Mouse (Mus musculus) layer of hippocampus, postnatal 25 days (tissue): ENCODE measurements at regions not wholly inside any gene's neighbourhood (a gene's known extent, or its start where the extent isn't known, plus 50 kb on each side); places are given as distances from the start of the nearest gene placed in this dataset.

Experiments
- DNase-seq, 2 experiments: peaks; one replicate each; pipeline ENCODE4 v3.0.0; 2022; ENCODE audit warnings: mixed read lengths in 2 of 2, low spot score in 1 of 2; ENCODE audit errors: extremely low spot score in 1 of 2

DNA sequence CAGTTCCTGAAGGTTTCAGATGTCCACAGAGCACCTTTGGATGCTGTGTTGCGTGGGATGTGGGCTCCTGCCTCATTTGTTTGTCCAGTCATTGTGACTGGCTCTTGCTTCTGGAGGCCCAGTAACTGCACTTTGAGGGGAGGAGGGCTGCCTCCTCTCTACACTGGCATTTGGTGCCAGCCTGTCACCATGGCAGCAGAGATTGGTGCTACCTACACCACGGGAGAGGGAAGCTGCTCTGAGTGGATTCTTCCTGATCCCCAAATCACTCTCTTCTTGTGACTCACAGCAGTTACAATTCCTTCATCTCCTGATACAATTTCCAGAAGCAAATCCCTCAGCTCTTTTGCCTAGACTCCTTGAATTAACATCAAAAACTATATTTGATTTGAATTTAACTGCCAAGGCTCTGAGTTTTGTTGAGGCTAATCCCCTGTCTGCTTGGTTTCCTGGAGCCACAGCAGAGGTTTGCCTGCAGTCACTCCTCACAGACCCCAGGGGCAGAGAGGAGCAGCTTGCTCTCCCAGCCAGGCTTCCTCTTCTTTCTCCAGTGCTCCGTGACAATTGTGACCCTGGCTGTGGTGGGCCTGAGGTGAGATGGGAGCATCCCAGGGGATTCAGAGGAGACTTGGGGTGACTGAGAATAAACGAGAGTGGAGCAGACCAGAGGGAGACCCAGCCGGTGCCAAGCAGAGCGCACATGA lies 145.7 kb downstream of the Tpra1 start:
- DNase-seq: no peak

DNA sequence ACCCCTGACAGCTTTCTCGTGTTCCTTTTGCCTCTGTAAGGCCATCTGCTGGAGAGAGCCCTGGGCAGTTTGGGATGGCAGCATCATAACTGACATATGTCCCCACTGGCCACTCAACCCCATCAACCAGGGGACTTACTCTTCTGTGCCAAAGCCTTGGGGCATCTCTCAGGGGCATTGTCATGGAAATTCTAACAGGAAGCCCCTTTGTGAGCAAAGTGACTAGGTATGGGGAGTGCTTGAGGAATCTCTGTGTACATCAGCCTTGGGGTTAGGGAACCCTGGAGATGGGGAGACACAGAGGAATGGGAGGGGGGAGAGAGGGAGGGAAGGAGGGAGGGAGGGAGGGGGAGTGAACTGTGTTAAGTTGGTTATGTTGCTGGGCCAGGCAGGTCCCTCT lies 147.2 kb downstream of the Tpra1 start:
- no peak for DNase-seq

GRCm38 (mm10) chr6:89050575-89051270 lies 148.7 kb downstream of the Tpra1 start:
- DNase-seq: no peak

DNA sequence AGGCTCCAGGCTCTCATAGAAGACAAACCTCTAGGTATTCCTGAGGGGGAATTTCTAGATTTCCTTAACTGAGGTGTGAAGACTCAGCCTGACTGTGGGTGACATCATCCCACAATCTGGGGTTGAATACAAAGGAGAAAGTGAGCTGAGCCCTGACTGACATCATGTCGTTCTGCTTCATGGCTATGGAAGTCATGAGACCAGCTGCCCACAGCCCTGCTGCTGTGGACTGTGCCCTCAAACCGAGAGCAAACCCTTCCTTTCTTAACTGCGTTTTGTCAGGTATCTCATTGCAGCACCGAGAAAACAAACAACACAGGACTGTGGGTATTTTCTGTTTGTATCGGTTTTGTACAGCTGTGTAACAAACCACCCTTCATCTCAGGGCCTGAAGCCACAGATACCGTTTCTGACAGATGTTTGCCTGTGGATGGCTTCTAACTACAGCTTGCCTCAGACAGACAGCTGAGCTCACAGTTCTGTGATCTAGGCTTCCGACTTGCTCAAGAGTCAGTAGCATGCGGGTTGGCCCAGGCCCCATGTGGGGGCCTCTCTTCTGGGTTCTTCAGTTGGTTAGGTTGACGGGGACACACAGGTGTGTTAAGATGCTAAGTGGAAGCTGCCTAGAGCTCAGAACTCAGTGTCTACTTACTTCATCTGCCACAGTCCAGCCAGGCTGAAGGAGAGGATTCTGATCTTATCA lies 150.9 kb downstream of the Tpra1 start:
- no peak for DNase-seq

DNA sequence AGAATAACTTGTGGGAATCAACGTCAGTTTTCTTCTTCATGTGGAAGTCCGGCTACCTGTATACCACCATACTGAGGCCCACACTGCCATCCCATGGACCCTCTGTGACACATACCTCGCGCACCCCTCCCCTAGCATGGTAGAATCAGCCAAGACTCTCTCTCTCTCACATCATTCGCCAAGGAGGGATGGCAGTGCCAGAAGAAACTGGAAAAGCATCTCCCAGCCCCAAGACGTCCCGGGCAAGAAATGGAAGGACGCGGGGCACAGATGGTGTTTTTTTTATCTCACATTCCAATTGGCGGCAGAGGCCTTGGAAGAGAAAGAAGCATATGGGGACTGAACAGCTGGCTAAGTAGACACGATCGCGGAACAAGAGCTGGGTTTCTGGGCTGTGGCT lies 152.0 kb downstream of the Tpra1 start:
- no peak for DNase-seq

DNA sequence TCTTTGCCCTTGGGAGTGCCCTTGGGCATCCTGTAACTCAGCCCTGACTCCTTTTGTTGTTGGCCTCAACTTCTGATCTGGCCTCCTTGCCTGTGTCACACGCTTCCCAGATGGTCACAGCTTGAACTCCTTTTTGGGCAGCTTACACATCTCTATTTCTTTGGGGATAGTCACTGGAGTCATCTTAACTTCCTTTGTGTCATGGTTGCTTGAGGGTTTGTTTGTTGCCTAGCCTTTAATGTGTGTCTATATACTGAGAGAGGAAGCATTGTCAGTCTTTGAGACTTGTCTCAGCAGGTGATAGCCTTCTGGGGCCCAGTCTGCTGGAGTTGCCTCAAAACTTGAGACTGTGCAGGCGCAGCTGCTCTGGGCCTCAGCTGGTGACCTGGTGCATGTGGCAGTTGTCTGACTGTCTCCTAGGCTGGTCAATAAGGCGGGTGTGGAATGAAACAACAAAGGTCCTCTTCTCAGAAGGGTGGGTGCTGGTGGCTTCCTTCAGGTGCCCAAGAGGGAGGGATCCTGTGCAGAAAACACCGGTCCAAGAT lies 157.5 kb downstream of the Tpra1 start:
- DNase-seq: no peak

DNA sequence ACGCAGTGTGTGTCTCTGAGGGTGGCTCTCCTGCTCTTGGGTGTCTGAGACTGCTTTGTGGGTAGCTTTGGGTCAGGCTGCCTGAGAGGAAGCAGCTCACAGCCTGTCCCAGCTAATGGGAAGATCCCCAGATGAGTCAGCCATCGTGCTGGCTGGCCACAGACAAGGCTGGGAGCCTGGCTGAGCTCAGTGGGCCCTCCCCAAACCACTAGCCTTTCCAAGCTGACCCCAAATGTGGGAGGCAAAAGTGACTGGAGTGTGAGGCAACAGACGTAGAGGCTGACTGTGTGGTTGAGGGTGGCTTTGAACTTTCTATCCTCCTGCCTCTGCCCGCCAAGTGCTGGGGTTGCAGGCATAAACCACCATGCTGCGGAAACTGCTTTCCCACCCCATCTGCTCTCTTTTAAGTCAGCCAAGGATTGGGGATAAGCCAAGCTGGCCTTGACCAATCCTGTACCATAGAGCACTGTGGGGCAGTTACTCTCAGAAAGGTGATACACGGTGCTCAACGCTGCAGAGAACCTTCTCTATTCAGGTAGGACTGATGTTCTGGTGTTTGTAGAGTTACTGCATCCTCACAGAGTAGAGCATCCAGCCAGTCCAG lies 163.0 kb downstream of the Tpra1 start:
- no peak for DNase-seq

DNA sequence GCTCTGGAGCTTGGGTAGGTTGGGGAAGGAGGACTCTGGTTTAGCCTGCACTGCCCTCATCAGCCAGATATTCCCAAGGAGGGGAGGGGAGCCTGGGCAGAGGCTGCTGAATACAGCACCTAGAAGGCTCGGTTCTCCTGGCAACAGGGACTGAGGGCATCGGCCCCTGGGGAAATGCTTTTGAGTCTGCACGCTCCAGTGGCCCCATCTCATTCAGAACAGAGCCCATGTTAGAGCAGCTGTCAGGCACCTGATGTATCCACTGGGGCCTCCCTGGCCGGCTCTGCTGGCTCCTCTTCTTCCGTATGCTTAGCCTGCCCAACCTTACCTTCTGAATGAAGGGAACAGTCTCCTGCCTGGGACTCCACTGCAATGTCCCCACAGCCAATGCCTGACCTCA lies 164.5 kb downstream of the Tpra1 start:
- DNase-seq: no peak

- DNase-seq: no peak
Observed at GRCm38 (mm10) chr6:89068286-89068685, 166.2 kb downstream of the Tpra1 start.

DNA sequence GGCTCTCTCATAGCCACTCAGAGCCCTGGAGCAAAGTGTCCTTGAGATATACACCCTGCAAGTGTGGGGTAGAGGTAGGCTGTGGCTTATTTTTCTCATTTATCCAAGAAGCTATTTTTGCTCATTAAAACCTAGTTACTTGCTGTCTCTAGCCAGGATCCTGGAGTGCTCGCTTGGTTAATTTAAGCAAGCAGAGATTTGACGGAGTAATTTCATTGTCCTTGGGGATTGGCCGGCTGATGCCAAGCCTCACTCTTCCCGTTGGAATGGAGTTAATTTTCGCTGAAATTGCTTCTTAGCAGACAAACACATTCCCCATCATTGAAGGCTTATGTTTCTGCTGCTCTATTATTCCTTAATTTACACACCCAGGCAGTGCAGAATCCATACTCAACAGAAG lies 167.1 kb downstream of the Tpra1 start:
- DNase-seq: no peak

DNA sequence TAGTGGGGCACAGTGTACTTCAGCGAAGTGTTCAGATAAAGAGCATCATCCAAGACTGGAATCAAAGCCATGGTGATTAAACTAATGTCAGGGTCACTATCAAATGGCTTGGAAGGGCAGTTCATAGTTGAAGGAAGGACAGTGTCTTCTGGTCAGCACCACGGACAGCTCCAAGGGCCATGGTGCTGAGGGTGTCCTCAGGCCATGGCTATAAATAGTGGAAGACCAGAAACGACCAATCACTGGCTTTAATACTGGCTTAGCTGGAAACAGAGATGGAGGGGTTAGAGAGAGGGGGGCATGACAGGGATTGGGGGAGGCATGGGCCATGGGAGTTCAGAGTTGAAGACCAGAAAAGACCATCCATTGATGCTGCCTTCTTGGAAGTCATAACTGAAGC lies 168.0 kb downstream of the Tpra1 start:
- DNase-seq: no peak

DNA sequence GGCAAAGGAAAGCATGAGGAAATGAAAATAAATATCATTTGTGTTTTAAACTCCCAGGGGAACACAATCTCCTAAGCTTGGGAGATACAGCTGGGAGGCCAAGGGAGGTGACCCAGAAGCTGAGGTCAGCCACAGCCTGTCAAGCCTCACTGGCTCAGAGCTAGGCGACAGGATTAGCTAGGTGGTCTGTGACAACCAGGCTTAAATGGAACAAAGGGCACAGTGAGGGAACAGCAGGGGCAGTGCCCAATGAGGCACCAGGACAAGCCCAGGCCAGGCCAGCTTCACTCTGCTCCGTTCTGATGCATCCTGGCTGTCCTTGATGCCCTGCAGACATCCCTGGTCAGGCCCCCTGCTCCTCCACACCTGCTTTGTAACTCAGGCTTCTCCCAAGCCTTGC lies 169.7 kb downstream of the Tpra1 start:
- no peak for DNase-seq

GRCm38 (mm10) chr6:89072569-89072968 lies 170.5 kb downstream of the Tpra1 start:
- no peak for DNase-seq

DNA sequence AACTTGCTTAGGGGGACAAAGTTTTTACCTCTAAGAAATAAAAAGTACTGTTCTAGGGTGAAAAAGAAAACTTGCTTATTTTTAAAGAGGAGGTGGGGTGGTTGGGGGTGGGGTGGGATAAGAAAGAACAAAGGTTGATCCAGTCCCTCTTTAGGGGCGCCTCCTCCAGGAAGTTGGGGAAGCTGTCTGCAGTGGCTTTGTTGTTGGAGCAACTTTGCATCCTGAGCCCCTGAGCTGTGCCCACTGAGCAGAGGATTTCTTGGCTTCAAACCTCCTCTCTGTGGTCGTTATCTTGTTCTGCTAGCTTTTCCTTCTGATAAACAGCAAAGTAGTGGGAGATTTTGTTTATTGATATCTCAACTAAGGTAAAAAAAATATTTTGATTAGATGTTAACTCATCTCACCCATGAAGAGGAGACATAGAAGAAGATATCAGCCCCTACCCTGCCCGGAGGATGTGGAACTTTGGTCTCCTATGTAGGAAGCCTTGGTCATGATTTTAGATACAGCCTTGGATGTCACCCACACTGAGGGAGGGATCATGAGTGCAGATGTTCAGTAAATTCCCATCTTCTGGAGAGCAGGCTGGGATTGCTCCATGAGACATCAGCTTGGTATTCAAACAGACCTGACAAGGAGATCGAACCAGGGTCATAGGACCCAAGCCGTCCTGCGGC lies 179.7 kb downstream of the Tpra1 start:
- DNase-seq: no peak

- no peak for DNase-seq
Observed at GRCm38 (mm10) chr6:89084437-89084836, 182.4 kb downstream of the Tpra1 start.

DNA sequence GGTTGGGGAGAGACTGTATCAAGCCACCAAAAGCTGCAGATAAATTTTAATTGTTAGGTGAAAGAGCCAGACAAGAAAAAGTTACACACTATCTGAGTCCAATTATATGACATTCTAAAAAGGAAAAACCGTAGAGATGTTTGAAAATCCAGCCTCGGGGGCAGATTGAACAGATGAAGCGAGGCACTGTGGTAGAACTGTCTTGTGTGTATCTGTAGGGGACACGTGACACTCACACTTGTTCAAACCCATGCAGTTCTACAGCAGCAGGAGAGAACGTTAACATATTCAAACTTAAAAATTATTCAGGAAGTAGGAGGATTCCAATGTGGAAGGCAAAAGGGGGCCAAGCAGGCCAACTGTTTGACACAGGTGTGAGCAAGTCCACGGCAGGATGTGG lies 183.1 kb downstream of the Tpra1 start:
- no peak for DNase-seq

- DNase-seq: no peak
Observed at GRCm38 (mm10) chr6:89087620-89088019, 185.6 kb downstream of the Tpra1 start.

DNA sequence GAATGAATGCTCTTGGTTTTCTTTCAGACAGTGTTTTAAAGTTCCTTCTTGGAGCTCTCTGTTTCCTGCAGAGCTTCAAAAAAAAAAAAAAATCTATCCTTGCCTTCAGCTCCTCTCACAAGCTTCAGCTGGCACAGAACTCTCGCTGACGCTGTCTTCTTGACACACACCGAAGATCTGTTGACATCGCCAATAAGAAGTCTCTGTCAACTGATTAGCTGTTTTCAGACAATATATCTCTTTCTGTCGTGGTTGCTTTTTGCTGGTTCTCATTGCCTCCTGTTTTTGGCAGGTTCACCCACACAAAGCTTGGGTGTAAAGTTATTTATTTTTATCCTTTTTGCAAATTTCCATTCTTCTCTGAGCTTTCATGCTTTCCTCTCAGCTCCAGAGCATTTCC lies 188.0 kb downstream of the Tpra1 start:
- DNase-seq: no peak

DNA sequence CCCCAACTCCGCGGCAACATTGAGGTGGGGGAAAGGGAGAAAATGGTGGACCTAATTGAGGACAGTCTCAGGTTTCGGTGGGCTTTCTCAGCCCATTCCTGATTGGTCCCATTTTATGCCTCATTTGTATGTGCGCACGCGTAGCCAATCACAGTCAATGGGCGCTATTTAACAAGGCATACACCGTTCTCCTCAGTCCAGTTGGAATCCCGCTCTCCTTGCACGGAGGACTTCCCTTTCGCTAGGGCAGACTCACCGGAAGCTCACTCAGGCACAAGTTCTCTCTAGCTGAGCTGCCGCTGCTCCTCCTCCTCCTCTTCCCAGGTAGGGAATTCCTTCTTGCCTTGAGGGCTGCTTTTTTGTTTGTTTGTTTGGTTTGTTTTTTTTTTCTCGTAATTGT lies 193.9 kb downstream of the Tpra1 start:
- no peak for DNase-seq

GRCm38 (mm10) chr6:89097531-89097930 lies 195.5 kb downstream of the Tpra1 start:
- no peak for DNase-seq

DNA sequence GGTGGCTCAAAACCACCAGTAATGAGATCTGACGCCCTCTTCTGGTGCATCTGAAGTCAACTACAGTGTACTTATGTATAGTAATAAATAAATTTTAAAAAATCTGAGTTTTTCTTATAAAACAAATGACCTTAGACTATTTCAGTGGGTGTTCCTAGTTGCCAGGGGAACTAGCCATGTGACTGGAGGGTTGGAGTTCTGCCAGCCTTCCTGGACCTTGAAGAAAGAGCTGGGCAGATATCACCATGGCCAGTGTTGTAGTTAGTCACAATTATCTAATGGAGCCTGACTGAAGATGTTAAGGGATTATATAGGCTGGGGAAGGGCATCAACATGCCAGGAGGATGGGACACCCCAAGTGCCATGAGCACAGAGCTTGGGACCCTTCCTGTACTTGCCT lies 217.2 kb downstream of the Tpra1 start:
- no peak for DNase-seq
